Mouse (Mus musculus): ENCODE measurements at regions not wholly inside any gene's neighbourhood (a gene's known extent, or its start where the extent isn't known, plus 50 kb on each side); places are given as distances from the start of the nearest gene placed in this dataset.

- H3K9me3 ChIP-seq (replicated peaks): no peaks in the 10 kb centered on the region
- H3K9ac ChIP-seq: no peak overlapping the region
- H3K4me1 ChIP-seq: peaks cover 4% of the 10 kb centered on the region; the same call in 1 of the 2 replicates
- H3K4me2 ChIP-seq (replicated peaks): no peak overlapping the region
- H3K27me3 ChIP-seq: no peaks in the 10 kb centered on the region
- H3K36me3 ChIP-seq: no peaks in the 10 kb centered on the region
- 66% methylated on average over 19 of the region's 19 CpGs for WGBS
- peak; percentile 69 for ATAC-seq (ENCODE audit: low FRiP score)
- H3K27ac ChIP-seq: peak overlapping the region; percentile 60
- no peak overlapping the region for H3K4me3 ChIP-seq
These were observed 145.5 kb downstream of the Slc35b3 start for GRCm38 (mm10) chr13:38815002-38815707.

DNA sequence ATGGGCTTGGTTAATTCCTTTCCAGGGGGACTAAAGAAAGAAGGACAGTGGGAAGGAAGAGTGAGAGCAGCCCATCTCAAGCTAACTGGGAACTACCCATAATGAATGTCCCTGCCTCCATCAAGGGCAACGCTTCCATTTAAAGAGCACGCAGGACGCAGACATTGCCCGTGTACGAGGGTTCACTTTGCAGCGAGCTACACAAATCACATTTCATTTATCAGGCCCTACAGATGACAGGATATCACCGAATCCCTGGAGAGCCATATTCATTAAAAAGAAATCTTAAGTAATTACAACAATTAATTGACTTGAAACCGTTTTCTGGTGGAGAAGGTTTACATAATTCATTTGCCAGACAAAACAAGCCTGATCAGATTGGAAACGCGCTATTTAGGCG lies 139.7 kb upstream of the Eef1e1 start:
- 67% methylated on average over 11 of the region's 11 CpGs for WGBS
- H3K36me3 ChIP-seq: no peaks in the 10 kb centered on the region
- H3K9me3 ChIP-seq (replicated peaks): no peaks in the 10 kb centered on the region
- H3K4me3 ChIP-seq: no peak overlapping the region
- no peaks in the 10 kb centered on the region for H3K27me3 ChIP-seq
- no peak overlapping the region for H3K9ac ChIP-seq
- no peaks in the 10 kb centered on the region for H3K4me1 ChIP-seq
- H3K4me2 ChIP-seq (replicated peaks): 0 out of 2 replicates have a peak overlapping the region, but pooled peaks have one; percentile 8
- H3K27ac ChIP-seq: peak overlapping the region; percentile 37
- ATAC-seq (ENCODE audit: low FRiP score): peak; percentile 81

GRCm38 (mm10) chr13:38793456-38793855 lies 134.6 kb upstream of the Eef1e1 start:
- no peak overlapping the region for H3K4me2 ChIP-seq (replicated peaks)
- H3K27ac ChIP-seq: no peak overlapping the region
- H3K9me3 ChIP-seq (replicated peaks): no peaks in the 10 kb centered on the region
- ATAC-seq (ENCODE audit: low FRiP score): no peak
- H3K36me3 ChIP-seq: no peaks in the 10 kb centered on the region
- no peaks in the 10 kb centered on the region for H3K27me3 ChIP-seq
- H3K9ac ChIP-seq: no peak overlapping the region
- 40% methylated on average over 7 of the region's 7 CpGs for WGBS
- H3K4me3 ChIP-seq: no peak overlapping the region
- H3K4me1 ChIP-seq: no peaks in the 10 kb centered on the region

DNA sequence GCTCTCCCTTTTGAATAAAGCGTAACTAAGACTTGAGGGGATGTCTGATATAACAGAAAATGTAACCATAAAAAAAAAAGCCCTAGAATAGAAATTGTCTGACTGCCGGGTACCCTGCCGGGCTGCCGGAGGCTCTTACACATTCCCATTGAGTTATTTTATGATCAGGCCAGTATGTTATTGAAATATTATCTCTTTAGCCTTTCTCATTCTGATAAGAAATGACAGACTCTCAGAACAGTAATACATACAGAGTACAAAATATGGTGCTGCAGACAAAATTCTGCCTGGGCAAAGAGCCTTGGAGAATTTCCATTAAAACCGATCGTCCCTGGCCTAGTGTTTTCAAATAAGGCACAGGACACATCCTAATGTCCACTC lies 121.8 kb upstream of the Eef1e1 start:
- Histone ChIP-seq H3K4me3 (no peak overlapping the region), H3K4me2 (replicated peaks) (no peak overlapping the region), H3K27me3 (no peaks in the 10 kb centered on the region), H3K9ac (no peak overlapping the region), H3K4me1 (peaks cover 34% of the 10 kb centered on the region), H3K27ac (peak overlapping the region; percentile 44), H3K9me3 (replicated peaks) (no peaks in the 10 kb centered on the region), H3K36me3 (no peaks in the 10 kb centered on the region)
- peak; percentile 4; the same call in 1 of the 2 replicates for ATAC-seq (ENCODE audit: low FRiP score)
- whole genome bisulfite sequencing: 55% methylated on average over 6 of the region's 6 CpGs

DNA sequence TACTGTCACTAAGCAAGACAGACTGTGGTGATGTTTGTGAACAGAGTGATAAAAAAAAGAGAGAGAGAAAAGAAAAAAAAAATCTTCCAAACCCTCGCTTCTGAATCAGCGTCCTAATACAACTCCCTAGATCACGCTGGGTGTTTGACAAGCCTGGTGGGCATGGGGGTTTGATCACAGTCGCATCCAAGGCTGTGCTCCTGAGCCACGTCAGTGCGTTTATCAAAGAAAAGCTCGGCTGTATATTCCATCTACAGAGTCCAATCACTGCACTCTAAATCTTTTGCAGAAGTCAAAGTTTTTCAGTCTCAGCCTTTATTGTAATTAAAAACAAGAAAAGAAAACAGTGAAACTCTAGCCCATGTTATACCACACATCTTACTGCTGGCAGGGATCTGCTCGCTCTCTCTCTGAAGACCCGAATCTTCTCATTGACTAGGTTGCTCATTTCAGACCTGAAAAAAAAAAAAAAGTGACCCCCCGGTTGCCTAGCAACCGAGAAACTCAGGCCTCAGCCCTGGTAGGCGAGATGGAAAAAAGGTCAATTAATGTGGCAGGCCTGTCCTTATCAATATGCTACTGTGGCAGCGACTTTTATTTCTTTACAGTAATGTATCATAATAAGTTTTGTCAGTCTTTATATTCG lies 121.2 kb upstream of the Eef1e1 start:
- Histone ChIP-seq H3K9ac (no peak overlapping the region), H3K27me3 (no peaks in the 10 kb centered on the region), H3K4me1 (peaks cover 34% of the 10 kb centered on the region), H3K4me3 (no peak overlapping the region), H3K36me3 (no peaks in the 10 kb centered on the region), H3K9me3 (replicated peaks) (no peaks in the 10 kb centered on the region), H3K4me2 (replicated peaks) (no peak overlapping the region), H3K27ac (peak overlapping the region; percentile 68)
- 32% methylated on average over 14 of the region's 14 CpGs for WGBS
- ATAC-seq (ENCODE audit: low FRiP score): peak; percentile 60; the same call in 1 of the 2 replicates

GRCm38 (mm10) chr13:38776546-38776945 lies 117.7 kb upstream of the Eef1e1 start:
- Histone ChIP-seq H3K36me3 (no peaks in the 10 kb centered on the region), H3K9ac (no peak overlapping the region), H3K27ac (no peak overlapping the region), H3K4me2 (replicated peaks) (no peak overlapping the region), H3K4me3 (no peak overlapping the region), H3K4me1 (peaks cover 30% of the 10 kb centered on the region), H3K9me3 (replicated peaks) (no peaks in the 10 kb centered on the region), H3K27me3 (no peaks in the 10 kb centered on the region)
- WGBS: 86% methylated on average over 3 of the region's 3 CpGs
- ATAC-seq (ENCODE audit: low FRiP score): no peak

DNA sequence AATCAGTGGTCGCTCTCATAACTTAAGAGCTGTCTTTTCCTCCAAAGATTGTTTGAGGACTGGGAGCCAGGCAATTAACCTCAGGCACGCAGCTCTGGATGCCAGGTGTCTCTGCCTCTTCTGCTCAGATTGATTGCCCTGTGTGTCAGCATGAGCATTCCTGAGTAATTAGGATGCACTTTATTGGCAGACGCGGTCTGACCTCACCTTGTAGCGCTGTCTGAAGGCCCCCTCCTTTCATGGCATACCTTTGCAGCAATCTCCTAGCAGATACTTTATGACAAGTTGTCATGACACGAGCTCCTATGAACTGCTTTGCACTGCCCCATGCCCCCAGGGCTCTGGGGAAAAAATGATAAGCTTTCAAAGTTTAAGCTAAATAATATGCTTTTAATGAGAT lies 114.1 kb upstream of the Eef1e1 start:
- WGBS: 77% methylated on average over 6 of the region's 6 CpGs
- H3K27ac ChIP-seq: no peak overlapping the region
- no peaks in the 10 kb centered on the region for H3K4me1 ChIP-seq
- no peak overlapping the region for H3K9ac ChIP-seq
- H3K4me2 ChIP-seq (replicated peaks): no peak overlapping the region
- ATAC-seq (ENCODE audit: low FRiP score): no peak
- H3K36me3 ChIP-seq: no peaks in the 10 kb centered on the region
- H3K27me3 ChIP-seq: no peaks in the 10 kb centered on the region
- no peak overlapping the region for H3K4me3 ChIP-seq
- no peaks in the 10 kb centered on the region for H3K9me3 ChIP-seq (replicated peaks)

GRCm38 (mm10) chr13:38766133-38766532 lies 107.3 kb upstream of the Eef1e1 start:
- no peak overlapping the region for H3K4me2 ChIP-seq (replicated peaks)
- H3K27me3 ChIP-seq: no peaks in the 10 kb centered on the region
- H3K4me3 ChIP-seq: no peak overlapping the region
- no peak overlapping the region for H3K27ac ChIP-seq
- H3K4me1 ChIP-seq: no peaks in the 10 kb centered on the region
- no peaks in the 10 kb centered on the region for H3K36me3 ChIP-seq
- 40% methylated on average over 4 of the region's 4 CpGs for WGBS
- no peak overlapping the region for H3K9ac ChIP-seq
- H3K9me3 ChIP-seq (replicated peaks): no peaks in the 10 kb centered on the region
- no peak for ATAC-seq (ENCODE audit: low FRiP score)

DNA sequence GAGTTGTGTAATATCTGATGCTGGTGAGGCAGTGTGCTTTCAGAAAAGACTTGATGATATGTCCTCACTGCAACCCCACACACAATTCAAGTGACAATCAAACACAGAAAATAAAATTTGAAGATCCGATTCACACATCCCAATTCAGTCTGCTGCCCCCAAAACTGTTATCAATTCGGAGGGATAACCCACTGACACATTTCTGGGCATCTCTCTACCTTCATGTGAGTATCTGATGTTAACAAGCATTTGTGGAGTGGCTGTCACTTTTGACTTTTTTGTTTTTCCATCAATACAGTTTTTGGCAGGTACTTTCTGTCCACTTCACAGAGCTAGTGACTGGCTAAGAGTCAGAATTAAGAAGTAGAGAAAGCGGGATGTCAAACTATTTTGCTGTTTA lies 101.4 kb upstream of the Eef1e1 start:
- no peaks in the 10 kb centered on the region for H3K27me3 ChIP-seq
- no peaks in the 10 kb centered on the region for H3K36me3 ChIP-seq
- ATAC-seq (ENCODE audit: low FRiP score): no peak
- H3K27ac ChIP-seq: no peak overlapping the region
- no peaks in the 10 kb centered on the region for H3K4me1 ChIP-seq
- H3K9ac ChIP-seq: no peak overlapping the region
- H3K4me3 ChIP-seq: no peak overlapping the region
- H3K4me2 ChIP-seq (replicated peaks): no peak overlapping the region
- H3K9me3 ChIP-seq (replicated peaks): no peaks in the 10 kb centered on the region
- WGBS: 86% methylated on average over 3 of the region's 3 CpGs

GRCm38 (mm10) chr13:38756629-38757227 lies 97.9 kb upstream of the Eef1e1 start:
- H3K9ac ChIP-seq: no peak overlapping the region
- no peak overlapping the region for H3K27ac ChIP-seq
- H3K36me3 ChIP-seq: no peaks in the 10 kb centered on the region
- H3K4me1 ChIP-seq: no peaks in the 10 kb centered on the region
- no peaks in the 10 kb centered on the region; the same call in 1 of the 2 replicates for H3K9me3 ChIP-seq (replicated peaks)
- 75% methylated on average over 11 of the region's 11 CpGs for WGBS
- no peak overlapping the region for H3K4me3 ChIP-seq
- H3K4me2 ChIP-seq (replicated peaks): no peak overlapping the region
- H3K27me3 ChIP-seq: no peaks in the 10 kb centered on the region
- ATAC-seq (ENCODE audit: low FRiP score): peak; percentile 61; the same call in 1 of the 2 replicates

- Histone ChIP-seq H3K9me3 (replicated peaks) (no peaks in the 10 kb centered on the region; the same call in 1 of the 2 replicates), H3K9ac (no peak overlapping the region), H3K27me3 (no peaks in the 10 kb centered on the region), H3K36me3 (no peaks in the 10 kb centered on the region), H3K4me3 (no peak overlapping the region), H3K27ac (no peak overlapping the region), H3K4me2 (replicated peaks) (no peak overlapping the region), H3K4me1 (no peaks in the 10 kb centered on the region)
- ATAC-seq (ENCODE audit: low FRiP score): no peak
- 88% methylated on average over 4 of the region's 4 CpGs for WGBS
These were observed 94.9 kb upstream of the Eef1e1 start for GRCm38 (mm10) chr13:38753722-38754121.

- H3K9me3 ChIP-seq (replicated peaks): no peaks in the 10 kb centered on the region; the same call in 1 of the 2 replicates
- no peaks in the 10 kb centered on the region for H3K4me1 ChIP-seq
- no peaks in the 10 kb centered on the region for H3K27me3 ChIP-seq
- H3K4me3 ChIP-seq: no peak overlapping the region
- WGBS: 91% methylated on average over 1 of the region's 1 CpGs
- H3K9ac ChIP-seq: no peak overlapping the region
- ATAC-seq (ENCODE audit: low FRiP score): no peak
- no peaks in the 10 kb centered on the region for H3K36me3 ChIP-seq
- H3K27ac ChIP-seq: no peak overlapping the region
- H3K4me2 ChIP-seq (replicated peaks): no peak overlapping the region
These were observed 93.0 kb upstream of the Eef1e1 start for GRCm38 (mm10) chr13:38751876-38752275.

All from hindbrain, embryonic 12.5 days (tissue).